In genomic region chr1:134076789-134077188, GRCm38 (mm10) we compare ENCODE assay signal across 8 mouse cellular contexts. TPM values are rescaled to one million over a fixed set of nuclear protein-coding genes. Genes with fewer than 3 reads are reported as not detected.
DNase-seq lines count a peak whose midpoint lies in the region; ATAC-seq and TF ChIP-seq lines count a peak whose summit lies in the region.

No protein-coding gene starts in this region.

- intact Hi-C loops in heart, postnatal 25 days (cut with DNase I): loop anchor here (2.0 kb wide), 2 partner anchors 14 to 30 kb away; no protein-coding TSS in a partner anchor
- intact Hi-C loops in left cerebral cortex, postnatal 25 days (cut with DNase I): no loop called here

- no peak overlapping the region for H3K27ac ChIP-seq in heart, postnatal 0 days (ENCODE audit: low read depth)
- peak overlapping the region; percentile 10; the same call in 1 of the 2 replicates for H3K27ac ChIP-seq in brown adipose tissue, adult 24 weeks (replicated peaks; ENCODE audit: low read depth, low read length)
- H3K27ac ChIP-seq in forebrain, embryonic 16.5 days (ENCODE audit: low read length): peak overlapping the region; percentile 67
- peak overlapping the region; percentile 75 for H3K27ac ChIP-seq in liver, postnatal 0 days (ENCODE audit: low read depth)

- 66% methylated on average over 2 of the region's 2 CpGs for WGBS in heart, postnatal 0 days
- 0% methylated on average over 2 of the region's 2 CpGs for WGBS in forebrain, embryonic 16.5 days
- WGBS in liver, postnatal 0 days (ENCODE audit: insufficient replicate concordance): 68% methylated on average over 2 of the region's 2 CpGs

- H3K9ac ChIP-seq in heart, postnatal 0 days (replicated peaks; ENCODE audit: low read depth, low read length): peak overlapping the region; percentile 54
- peak overlapping the region; percentile 38 for H3K9ac ChIP-seq in forebrain, embryonic 16.5 days (replicated peaks; ENCODE audit: low read depth, low read length)
- H3K9ac ChIP-seq in liver, postnatal 0 days (replicated peaks): peak overlapping the region; percentile 81

- H3K36me3 ChIP-seq in heart, postnatal 0 days (replicated peaks; ENCODE audit: control insufficient read depth, insufficient read depth, low read length): peaks cover 28% of the 10 kb centered on the region
- H3K36me3 ChIP-seq in forebrain, embryonic 16.5 days (ENCODE audit: control insufficient read depth, insufficient read depth): peaks cover 3% of the 10 kb centered on the region; the same call in 1 of the 2 replicates
- peaks cover 39% of the 10 kb centered on the region for H3K36me3 ChIP-seq in liver, postnatal 0 days (replicated peaks; ENCODE audit: insufficient read depth, low read length)

- no peaks in the 10 kb centered on the region for H3K27me3 ChIP-seq in heart, postnatal 0 days (ENCODE audit: control insufficient read depth, insufficient read depth, low read length)
- no peaks in the 10 kb centered on the region for H3K27me3 ChIP-seq in forebrain, embryonic 16.5 days (replicated peaks; ENCODE audit: control insufficient read depth, insufficient read depth, low read length)
- H3K27me3 ChIP-seq in liver, postnatal 0 days (ENCODE audit: insufficient read depth, low read length): no peaks in the 10 kb centered on the region

- DNase-seq in heart, postnatal 0 days (ENCODE audit: low spot score): no peak
- no peak for DNase-seq in heart, postnatal 25 days (ENCODE audit: low spot score)
- no peak for DNase-seq in liver, postnatal 0 days
- DNase-seq in left cerebral cortex, postnatal 25 days (ENCODE audit: low spot score in 2 of 2): no peak
- no peak for DNase-seq in left cerebral cortex, adult 8-10 months (ENCODE audit: low spot score in 2 of 2)
- DNase-seq in layer of hippocampus, adult 9-10 months (ENCODE audit: low spot score): no peak

- no peak for TF ChIP-seq CTCF in heart, postnatal 0 days (IDR thresholded peaks at IDR 0.05; ENCODE audit: low read depth)
- no peak for TF ChIP-seq CTCF in liver, postnatal 0 days (IDR thresholded peaks at IDR 0.05; ENCODE audit: low read depth)

- H3K9me3 ChIP-seq in heart, postnatal 0 days (replicated peaks; ENCODE audit: control insufficient read depth, low read length): no peaks in the 10 kb centered on the region
- no peaks in the 10 kb centered on the region for H3K9me3 ChIP-seq in forebrain, embryonic 16.5 days (ENCODE audit: control insufficient read depth, low read length)
- H3K9me3 ChIP-seq in liver, postnatal 0 days (ENCODE audit: low read length): no peaks in the 10 kb centered on the region

- peaks cover 55% of the 10 kb centered on the region for H3K4me1 ChIP-seq in heart, postnatal 0 days (ENCODE audit: control insufficient read depth, insufficient read depth)
- H3K4me1 ChIP-seq in brown adipose tissue, adult 24 weeks (ENCODE audit: control insufficient read depth, insufficient read depth, insufficient read length, low read length): peaks cover 30% of the 10 kb centered on the region
- H3K4me1 ChIP-seq in forebrain, embryonic 16.5 days (replicated peaks; ENCODE audit: control insufficient read depth, insufficient read depth, low read length): peaks cover 44% of the 10 kb centered on the region
- peaks cover 59% of the 10 kb centered on the region for H3K4me1 ChIP-seq in liver, postnatal 0 days (ENCODE audit: insufficient read depth)

- no peak for TF ChIP-seq EP300 in heart, postnatal 0 days (IDR thresholded peaks at IDR 0.05; ENCODE audit: low read depth)
- no peak for TF ChIP-seq EP300 in liver, postnatal 0 days (IDR thresholded peaks at IDR 0.05; ENCODE audit: low read depth)

- ATAC-seq in heart, postnatal 0 days (ENCODE audit: insufficient read depth, low read depth): no peak
- no peak for ATAC-seq in forebrain, embryonic 16.5 days
- no peak for ATAC-seq in liver, postnatal 0 days

- H3K4me3 ChIP-seq in heart, postnatal 0 days (ENCODE audit: low read depth, low read length): peak overlapping the region; percentile 68
- H3K4me3 ChIP-seq in brown adipose tissue, adult 24 weeks (ENCODE audit: insufficient read depth, low read depth, low read length): peak overlapping the region; percentile 95
- H3K4me3 ChIP-seq in forebrain, embryonic 16.5 days (replicated peaks; ENCODE audit: low read length): peak overlapping the region; percentile 88
- peak overlapping the region; percentile 79 for H3K4me3 ChIP-seq in liver, postnatal 0 days (ENCODE audit: low read depth, low read length)

- H3K4me2 ChIP-seq in heart, postnatal 0 days (ENCODE audit: low read depth, low read length): peak overlapping the region; percentile 77
- H3K4me2 ChIP-seq in forebrain, embryonic 16.5 days (ENCODE audit: low read length): peak overlapping the region; percentile 54
- H3K4me2 ChIP-seq in liver, postnatal 0 days (ENCODE audit: low read depth, low read length): peak overlapping the region; percentile 80

RNA-seq across cellular contexts. Expression of gene Btg2, which starts 2.1 kb away (rescaled TPM):
- total RNA-seq in heart, postnatal 0 days (2014; rRNA removed; ENCODE audit: low replicate concordance): 46.8 and 52.9 TPM in 2 replicates
- polyA plus RNA-seq in heart, postnatal 0 days (2015; fragmentation: Nextera tagmentation; extraction: Ambion mirVana): 27.4 and 33.7 TPM in 2 replicates
- total RNA-seq in heart, postnatal 25 days (2021): 10 to 100 TPM; 25.7 to 29.2 TPM
- polyA plus RNA-seq in brown adipose tissue, adult 24 weeks (2012; ENCODE audit: insufficient read depth, insufficient read length, missing spikeins): 16.6 and 53.4 TPM in 2 replicates
- polyA plus RNA-seq in forebrain, embryonic 16.5 days (2015; fragmentation: Nextera tagmentation; extraction: Ambion mirVana): 56.0 and 66.4 TPM in 2 replicates
- 60.1 and 62.6 TPM in 2 replicates for polyA plus RNA-seq in liver, postnatal 0 days (2015; fragmentation: Nextera tagmentation; extraction: Ambion mirVana)
- total RNA-seq in left cerebral cortex, postnatal 25 days (2021): 10 to 100 TPM; 15.1 to 29.0 TPM
- 10 to 100 TPM; 11.3 to 21.4 (median 12.1) TPM for total RNA-seq in left cerebral cortex, adult 8-10 months (2022)

RNA-seq across cellular contexts. Expression of gene Chit1, which starts 34.3 kb away (rescaled TPM):
- 0.76 and 1.5 TPM in 2 replicates for total RNA-seq in heart, postnatal 0 days (2014; rRNA removed; ENCODE audit: low replicate concordance)
- polyA plus RNA-seq in heart, postnatal 0 days (2015; fragmentation: Nextera tagmentation; extraction: Ambion mirVana): 0.19 and 0.30 TPM in 2 replicates
- not detected for total RNA-seq in heart, postnatal 25 days (2021)
- polyA plus RNA-seq in brown adipose tissue, adult 24 weeks (2012; ENCODE audit: insufficient read depth, insufficient read length, missing spikeins): not detected in 2 replicates
- polyA plus RNA-seq in forebrain, embryonic 16.5 days (2015; fragmentation: Nextera tagmentation; extraction: Ambion mirVana): 0.14 TPM in 1 of 2 replicates, not detected in the other
- 0.26 TPM in 2 replicates for polyA plus RNA-seq in liver, postnatal 0 days (2015; fragmentation: Nextera tagmentation; extraction: Ambion mirVana)
- total RNA-seq in left cerebral cortex, postnatal 25 days (2021): not detected
- under 1 TPM in 1 of 4 experiments, not detected in 3; 0.19 TPM for total RNA-seq in left cerebral cortex, adult 8-10 months (2022)

RNA-seq across cellular contexts. Expression of gene Fmod, which starts 39.7 kb away (rescaled TPM):
- total RNA-seq in heart, postnatal 0 days (2014; rRNA removed; ENCODE audit: low replicate concordance): 11.2 and 12.5 TPM in 2 replicates
- polyA plus RNA-seq in heart, postnatal 0 days (2015; fragmentation: Nextera tagmentation; extraction: Ambion mirVana): 7.7 and 8.9 TPM in 2 replicates
- 10 to 100 TPM; 11.6 to 12.1 TPM for total RNA-seq in heart, postnatal 25 days (2021)
- 0.38 and 0.55 TPM in 2 replicates for polyA plus RNA-seq in brown adipose tissue, adult 24 weeks (2012; ENCODE audit: insufficient read depth, insufficient read length, missing spikeins)
- 7.8 and 12.6 TPM in 2 replicates for polyA plus RNA-seq in forebrain, embryonic 16.5 days (2015; fragmentation: Nextera tagmentation; extraction: Ambion mirVana)
- polyA plus RNA-seq in liver, postnatal 0 days (2015; fragmentation: Nextera tagmentation; extraction: Ambion mirVana): 1.6 TPM in 2 replicates
- 10 to 100 TPM; 17.0 to 22.0 TPM for total RNA-seq in left cerebral cortex, postnatal 25 days (2021)
- 10 to 100 TPM; 15.9 to 22.2 (median 20.9) TPM for total RNA-seq in left cerebral cortex, adult 8-10 months (2022)
